Mouse (Mus musculus) myocyte (in vitro differentiated cells): ENCODE measurements around the gene Ercc1.

Experiments used
- E2F4 ChIP-seq: IDR thresholded peaks from one replicate; pipeline ENCODE4 v1.6.1; 2011; ENCODE audit warnings: mild to moderate bottlenecking, control low read depth, moderate library complexity; ENCODE audit not compliant: insufficient read depth
- MAX ChIP-seq: IDR thresholded peaks from one replicate; pipeline ENCODE4 v1.6.1; 2011; ENCODE audit warnings: low read depth, mild to moderate bottlenecking, control low read depth
- MYOD1 ChIP-seq, 3 experiments: IDR thresholded peaks; one replicate each; pipeline ENCODE4 v1.6.1; 2011; ENCODE audit warnings: control low read depth in 2 of 3, low read depth in 2 of 3, mild to moderate bottlenecking in 2 of 3, moderate library complexity in 1 of 3; ENCODE audit not compliant: insufficient read length in 2 of 3, control insufficient read depth in 1 of 3
- MYOG ChIP-seq, 3 experiments: IDR thresholded peaks; one replicate each; pipeline ENCODE4 v1.6.1; 2011; ENCODE audit warnings: control low read depth in 2 of 3, low read depth in 2 of 3, mild to moderate bottlenecking in 2 of 3; ENCODE audit not compliant: insufficient read length in 2 of 3, control insufficient read depth in 1 of 3, insufficient read depth in 1 of 3
- POLR2A ChIP-seq: IDR thresholded peaks from one replicate; pipeline ENCODE4 v1.6.1; 2011; ENCODE audit warnings: low read depth, mild to moderate bottlenecking, control low read depth, moderate library complexity; ENCODE audit not compliant: insufficient read length
- POLR2AphosphoS2 ChIP-seq: IDR thresholded peaks from one replicate; pipeline ENCODE4 v1.6.1; 2011; ENCODE audit warnings: low read depth, control low read depth; ENCODE audit not compliant: insufficient read length
- SRF ChIP-seq: IDR thresholded peaks from one replicate; pipeline ENCODE4 v1.6.1; 2011; ENCODE audit warnings: low read depth; ENCODE audit not compliant: control insufficient read depth, insufficient read length
- TCF12 ChIP-seq: IDR thresholded peaks from one replicate; pipeline ENCODE4 v1.6.1; 2011; ENCODE audit warnings: mild to moderate bottlenecking, control low read depth; ENCODE audit not compliant: poor library complexity, insufficient read depth, severe bottlenecking
- USF1 ChIP-seq: IDR thresholded peaks from one replicate; pipeline ENCODE4 v1.6.1; 2011; ENCODE audit warnings: low read depth, mild to moderate bottlenecking, control low read depth, moderate library complexity

DNA sequence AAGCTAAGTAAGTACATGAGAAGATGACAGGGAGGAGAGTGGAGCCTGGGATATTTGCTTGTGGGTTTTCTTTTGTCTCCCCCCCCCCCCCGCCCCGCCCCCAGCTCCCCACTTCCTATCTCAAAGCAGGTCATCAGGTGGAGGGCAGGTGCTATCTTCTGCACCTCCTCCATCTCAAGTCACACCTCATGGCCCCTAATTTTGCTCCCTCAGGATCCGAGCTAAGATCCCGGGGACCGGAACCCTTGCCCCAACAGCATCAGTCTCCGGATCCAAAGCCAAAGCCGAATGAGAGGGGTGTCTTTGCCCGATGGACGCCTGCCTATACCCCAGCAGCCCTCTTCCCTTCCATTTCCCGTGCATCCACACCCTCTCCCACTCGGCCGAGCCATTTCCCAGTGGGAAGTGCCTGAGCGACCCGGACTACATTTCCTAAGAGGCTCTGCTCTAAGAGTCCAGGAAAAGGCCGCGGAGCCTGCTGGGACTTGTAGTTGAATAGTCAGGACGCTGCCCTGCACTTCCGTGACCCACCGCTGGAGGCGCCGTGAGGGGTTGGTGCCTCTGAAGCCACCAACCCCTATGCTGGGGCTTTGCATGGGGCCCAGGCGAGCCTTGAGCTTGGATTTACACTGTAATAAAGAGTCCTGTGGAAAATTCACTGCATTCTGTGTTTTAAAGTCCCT is 48.9 kb upstream of the Ercc1 start:
- no peak for TF ChIP-seq MYOD1 (IDR thresholded peaks at IDR 0.05; ENCODE audit: control insufficient read depth in 1 of 3, insufficient read length in 2 of 3, low read depth in 2 of 3)
- TF ChIP-seq POLR2A = no peak
- no peak for TF ChIP-seq MAX
- TF ChIP-seq E2F4 = no peak
- no peak for TF ChIP-seq MYOG (IDR thresholded peaks at IDR 0.05; ENCODE audit: control insufficient read depth in 1 of 3, insufficient read depth in 1 of 3, insufficient read length in 2 of 3, low read depth in 2 of 3)
- TF ChIP-seq TCF12 = no peak
- TF ChIP-seq USF1 = no peak
- no peak for TF ChIP-seq POLR2AphosphoS2
- no peak for TF ChIP-seq SRF
